Mouse (Mus musculus): ENCODE results near the gene 9930022D16Rik. TPM values are rescaled to one million over a fixed set of nuclear protein-coding genes. Genes with fewer than 3 reads are reported as not detected.

9930022D16Rik gene
- total RNA-seq, 1 experiment from 2014 or later, result 0.10 TPM

DNA sequence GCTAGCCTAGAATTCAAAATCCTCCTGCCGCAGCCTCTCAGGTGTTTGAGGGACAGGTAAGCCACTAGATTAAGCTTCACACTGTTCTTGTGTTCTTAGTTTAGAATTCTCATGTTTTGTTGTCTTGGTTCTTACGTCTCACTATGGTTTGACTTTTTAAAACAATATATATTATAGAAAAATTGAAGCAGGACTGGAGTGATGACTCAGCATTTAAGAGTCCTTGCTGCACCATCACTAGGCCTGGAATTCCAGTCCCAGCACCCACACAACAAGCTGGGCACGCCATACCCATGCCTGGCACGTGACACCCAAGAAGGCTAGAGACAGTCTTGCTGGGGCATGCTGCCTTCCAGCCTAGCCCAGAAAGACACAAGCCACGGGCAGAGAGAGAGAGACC, 7.3 kb upstream of the 9930022D16Rik start:
- no peak for ATAC-seq (replicated peaks in 1 of 2; ENCODE audit: insufficient read depth in 1 of 2, low FRiP score in 2 of 2, low TSS enrichment in 1 of 2, low read depth in 1 of 2, poor library complexity in 2 of 2, severe bottlenecking in 2 of 2)

DNA sequence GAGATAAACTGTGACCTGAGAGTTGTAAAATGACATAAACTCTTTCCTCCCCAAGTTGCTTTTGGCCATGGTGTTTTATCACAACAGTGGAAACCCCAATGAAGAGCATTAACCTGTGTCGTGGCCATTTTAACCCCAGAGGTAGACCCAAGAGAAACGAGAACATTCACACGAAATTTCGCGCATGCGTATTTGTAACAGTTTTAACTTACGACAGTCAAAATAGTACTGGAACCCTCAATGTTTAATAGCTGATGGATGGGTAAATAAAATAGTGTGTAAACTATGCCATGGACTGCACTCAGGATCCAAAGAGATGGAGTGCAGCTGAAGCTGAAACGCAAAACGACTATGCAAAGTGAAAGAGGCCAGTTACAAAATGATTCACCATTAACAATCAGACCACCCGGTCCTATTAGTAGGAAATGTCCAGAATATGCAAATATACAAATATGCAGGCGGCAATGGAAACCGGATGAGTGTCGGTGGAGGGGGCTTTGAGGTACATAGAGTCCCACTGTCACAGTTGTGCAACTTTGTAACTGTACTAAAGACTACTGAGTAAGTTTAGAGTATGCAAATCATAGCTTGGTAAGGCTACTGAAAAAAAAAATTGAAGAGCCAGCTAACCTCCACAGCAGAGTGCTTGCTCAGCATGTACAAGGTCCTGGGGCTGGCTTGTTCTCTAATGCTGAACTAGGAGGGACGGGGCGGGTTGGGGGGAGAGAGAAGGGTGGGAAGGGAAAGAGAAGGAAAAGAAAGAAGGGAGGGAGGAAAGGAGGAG, 3.3 kb upstream of the 9930022D16Rik start:
- ATAC-seq (replicated peaks in 1 of 2; ENCODE audit: insufficient read depth in 1 of 2, low FRiP score in 2 of 2, low TSS enrichment in 1 of 2, low read depth in 1 of 2, poor library complexity in 2 of 2, severe bottlenecking in 2 of 2), result no peak

DNA sequence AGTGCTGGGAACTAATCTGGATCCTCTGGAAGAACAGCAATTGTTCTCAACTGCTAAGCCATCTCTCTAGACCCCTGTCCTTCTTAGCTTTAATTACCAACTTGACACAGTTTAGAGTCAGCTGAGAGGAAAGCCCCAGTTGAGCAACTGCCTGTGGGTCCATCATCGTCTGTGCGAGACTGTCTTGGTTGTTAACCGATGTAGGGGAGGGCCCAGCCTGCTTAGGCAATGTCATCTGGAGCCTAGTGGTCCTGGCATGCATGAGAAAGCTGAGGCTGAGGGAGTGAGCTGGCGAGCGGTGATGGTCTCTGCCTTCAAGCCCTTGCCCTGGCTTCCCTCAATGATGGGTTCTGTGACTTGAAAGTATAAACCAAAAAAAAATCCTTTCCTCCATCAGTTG, 1.1 kb downstream of the 9930022D16Rik start:
- ATAC-seq (replicated peaks in 1 of 2; ENCODE audit: insufficient read depth in 1 of 2, low FRiP score in 2 of 2, low TSS enrichment in 1 of 2, low read depth in 1 of 2, poor library complexity in 2 of 2, severe bottlenecking in 2 of 2), result no peak

DNA sequence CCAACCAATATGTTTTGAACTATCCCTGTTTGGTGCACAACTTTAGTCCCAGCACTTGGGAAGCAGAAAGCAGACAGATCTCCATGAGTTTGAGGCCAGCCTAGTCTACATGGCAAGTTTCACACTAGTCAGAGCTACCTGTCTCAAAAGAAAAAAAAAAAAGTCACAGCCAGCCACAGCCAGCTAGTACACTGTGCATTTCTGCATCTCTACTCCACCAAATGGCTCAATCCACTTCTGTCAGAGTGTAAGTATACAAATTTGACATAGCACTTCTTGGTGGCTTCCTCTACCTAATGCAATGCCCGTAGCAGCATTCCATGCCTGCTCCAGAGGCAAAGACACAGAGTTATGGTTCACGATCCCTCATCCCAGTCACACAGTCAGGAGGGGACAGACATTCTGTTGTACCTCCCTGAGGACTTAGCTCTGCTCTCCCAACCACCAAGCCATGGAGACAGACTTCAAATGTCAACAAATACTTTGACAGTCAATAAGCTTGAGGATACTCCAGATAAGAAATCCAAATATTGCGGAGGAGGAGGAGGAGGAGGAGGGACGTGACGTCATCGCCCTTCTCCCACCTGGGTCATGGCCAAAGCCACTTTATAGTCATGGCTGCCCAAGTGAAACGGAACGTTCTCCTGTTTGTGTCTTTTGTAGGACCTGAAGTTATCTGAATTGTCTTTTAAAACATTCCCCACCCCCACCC, 3.1 kb downstream of the 9930022D16Rik start:
- ATAC-seq (replicated peaks in 1 of 2; ENCODE audit: insufficient read depth in 1 of 2, low FRiP score in 2 of 2, low TSS enrichment in 1 of 2, low read depth in 1 of 2, poor library complexity in 2 of 2, severe bottlenecking in 2 of 2), result no peak

DNA sequence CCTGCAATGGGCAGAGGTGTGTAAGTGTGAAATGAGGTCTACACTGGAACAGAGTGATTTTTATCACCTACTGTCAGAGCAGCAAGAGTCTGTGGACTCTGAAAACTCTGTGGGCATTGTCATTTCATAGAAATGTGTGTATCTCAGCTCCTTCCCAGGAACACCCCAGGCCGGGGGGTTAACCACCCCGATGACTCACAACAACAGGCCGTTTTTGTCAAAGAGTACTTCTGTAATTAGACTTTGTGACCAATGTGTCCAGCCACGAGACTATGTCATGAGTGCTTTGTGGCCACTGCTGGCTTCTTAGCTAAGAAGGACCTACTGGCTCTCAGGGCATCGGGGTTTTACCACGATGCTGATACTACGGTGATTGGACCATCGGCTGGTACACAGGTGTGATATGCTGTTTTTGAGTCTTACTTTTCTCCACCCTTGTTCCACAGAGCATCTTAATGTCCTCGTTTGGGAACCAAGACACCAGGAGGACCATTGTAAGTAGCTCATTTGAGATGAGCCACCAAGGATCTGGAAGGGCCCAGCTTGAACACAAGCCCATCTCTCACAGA, 3.8 kb downstream of the 9930022D16Rik start:
- no peak for ATAC-seq (replicated peaks in 1 of 2; ENCODE audit: insufficient read depth in 1 of 2, low FRiP score in 2 of 2, low TSS enrichment in 1 of 2, low read depth in 1 of 2, poor library complexity in 2 of 2, severe bottlenecking in 2 of 2)

DNA sequence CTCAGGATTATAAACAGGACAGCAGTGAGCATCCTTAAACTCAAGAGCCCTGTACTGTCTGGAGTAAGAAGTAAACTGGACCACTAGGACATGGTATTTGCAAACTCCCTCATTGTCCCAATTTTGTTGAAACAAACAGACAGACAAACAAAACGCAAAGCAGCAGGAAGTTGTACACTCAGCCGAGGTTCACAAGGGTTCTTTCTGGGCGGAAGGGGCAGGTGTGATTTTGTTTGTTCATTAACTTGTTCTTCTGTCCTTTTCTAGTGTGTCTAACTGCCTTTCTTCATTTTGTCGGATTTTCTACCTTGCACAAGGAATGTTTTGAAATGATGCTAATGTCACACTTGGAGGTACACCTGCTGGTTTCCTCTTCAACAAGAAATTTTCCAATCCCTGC, 5.7 kb downstream of the 9930022D16Rik start:
- no peak for ATAC-seq (replicated peaks in 1 of 2; ENCODE audit: insufficient read depth in 1 of 2, low FRiP score in 2 of 2, low TSS enrichment in 1 of 2, low read depth in 1 of 2, poor library complexity in 2 of 2, severe bottlenecking in 2 of 2)

DNA sequence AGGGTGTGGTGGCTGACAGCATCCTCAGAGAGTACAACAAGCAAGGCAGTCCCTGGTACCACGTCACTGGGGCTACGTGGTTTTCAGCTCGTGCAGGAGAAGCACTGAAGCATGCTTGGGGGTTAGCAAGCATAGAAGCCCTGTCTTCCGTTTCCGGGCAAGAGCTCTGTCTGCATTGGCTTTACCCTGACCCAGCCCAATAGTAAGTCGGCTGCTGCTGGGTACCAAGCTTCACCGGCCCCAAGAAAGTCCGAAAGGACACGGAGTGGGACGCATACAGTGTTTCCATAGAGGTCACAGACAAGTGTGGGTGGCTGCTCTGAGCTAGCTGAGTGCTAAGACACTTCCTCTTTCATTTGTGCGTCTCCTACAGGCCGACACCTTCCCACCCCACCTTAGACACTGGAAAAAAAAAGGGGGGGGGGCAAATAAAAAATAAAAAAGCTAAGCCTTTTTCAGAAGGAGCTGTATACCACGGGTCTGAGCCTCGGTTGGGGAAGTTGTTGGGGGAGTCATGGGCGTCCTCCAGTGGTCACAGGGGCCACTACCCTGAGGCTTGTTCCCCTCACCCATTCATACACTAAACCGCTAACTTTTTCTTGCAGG, 6.3 kb downstream of the 9930022D16Rik start:
- peak; percentile 82 to 85 for ATAC-seq (replicated peaks in 1 of 2; ENCODE audit: insufficient read depth in 1 of 2, low FRiP score in 2 of 2, low TSS enrichment in 1 of 2, low read depth in 1 of 2, poor library complexity in 2 of 2, severe bottlenecking in 2 of 2)

DNA sequence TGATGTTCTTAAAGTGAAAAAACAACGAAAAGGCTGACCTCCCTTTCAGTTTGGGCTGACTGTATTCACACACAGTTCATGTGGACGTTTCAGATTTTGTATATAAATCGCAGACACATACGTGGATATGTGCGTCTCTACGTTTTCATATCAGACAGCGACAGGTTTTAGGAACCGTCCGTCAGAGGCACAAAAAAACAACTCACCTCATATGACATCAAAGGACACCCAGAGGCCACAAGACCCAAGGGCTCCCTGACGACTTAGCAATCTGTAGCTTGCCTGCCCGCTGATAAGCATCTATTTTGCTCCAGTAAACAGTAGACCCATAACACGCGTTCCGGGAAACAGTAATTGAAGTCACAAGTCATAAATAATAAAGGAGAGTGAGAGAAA, 6.8 kb downstream of the 9930022D16Rik start:
- peak in 1 of 2 experiments; percentile 12; a peak in 1 of 4 replicates for ATAC-seq (replicated peaks in 1 of 2; ENCODE audit: insufficient read depth in 1 of 2, low FRiP score in 2 of 2, low TSS enrichment in 1 of 2, low read depth in 1 of 2, poor library complexity in 2 of 2, severe bottlenecking in 2 of 2)

DNA sequence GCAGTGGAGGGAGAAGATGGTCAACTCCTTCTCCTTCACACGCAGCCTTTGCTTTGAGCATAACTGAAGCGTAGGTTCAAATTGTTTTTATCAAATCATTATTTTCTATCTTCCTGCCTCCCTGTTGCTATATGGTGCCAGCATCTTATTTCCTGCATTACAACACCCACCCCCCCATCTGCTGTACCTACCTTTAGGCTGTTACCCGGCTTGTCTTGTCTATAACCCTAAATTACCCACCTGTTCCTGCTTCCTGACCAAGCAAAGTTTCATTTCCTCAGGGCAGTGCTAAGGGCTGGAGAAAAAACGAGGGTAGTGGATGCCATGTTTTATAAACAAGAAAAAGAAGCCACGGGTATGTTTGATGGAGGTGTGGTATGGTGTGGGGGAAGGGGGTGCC, 7.5 kb downstream of the 9930022D16Rik start:
- ATAC-seq (replicated peaks in 1 of 2; ENCODE audit: insufficient read depth in 1 of 2, low FRiP score in 2 of 2, low TSS enrichment in 1 of 2, low read depth in 1 of 2, poor library complexity in 2 of 2, severe bottlenecking in 2 of 2), result no peak

DNA sequence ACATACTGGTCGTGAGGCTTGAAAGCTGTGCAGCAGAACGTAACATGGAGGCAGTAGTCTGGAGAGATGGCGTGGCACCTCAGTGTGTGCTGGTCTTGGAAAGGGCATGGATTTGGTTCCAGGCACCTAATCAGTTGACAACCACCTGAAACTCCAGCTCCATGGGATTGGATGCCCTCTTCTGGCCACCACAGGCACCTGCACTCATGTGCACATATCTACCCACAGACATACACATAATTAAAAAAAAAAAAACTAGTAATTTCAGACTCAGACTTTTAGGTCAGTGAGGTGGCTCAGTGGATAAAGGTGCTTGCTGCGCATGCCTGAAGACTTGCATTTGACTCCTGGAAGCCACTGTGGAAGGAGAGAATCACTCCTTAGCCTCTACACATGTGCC, 8.5 kb downstream of the 9930022D16Rik start:
- no peak for ATAC-seq (replicated peaks in 1 of 2; ENCODE audit: insufficient read depth in 1 of 2, low FRiP score in 2 of 2, low TSS enrichment in 1 of 2, low read depth in 1 of 2, poor library complexity in 2 of 2, severe bottlenecking in 2 of 2)

DNA sequence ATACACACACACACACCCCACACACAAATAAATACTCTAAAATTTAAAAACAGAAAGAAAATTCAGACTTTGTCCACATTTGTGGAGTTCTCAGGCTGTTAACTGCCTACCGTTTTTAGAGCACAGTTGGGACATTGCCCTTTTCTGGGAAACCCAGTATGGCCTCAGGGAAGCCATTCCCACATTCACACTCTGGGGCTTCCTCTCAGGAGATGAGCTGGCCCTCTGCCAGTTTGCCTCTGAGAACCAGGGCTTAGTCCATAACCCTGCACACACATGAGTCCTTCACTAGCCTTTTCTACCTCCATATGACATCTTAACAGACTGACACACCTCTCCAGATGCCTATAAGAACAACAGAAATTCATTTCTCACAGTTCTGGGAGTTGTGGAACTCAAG, 9.6 kb downstream of the 9930022D16Rik start:
- ATAC-seq (replicated peaks in 1 of 2; ENCODE audit: insufficient read depth in 1 of 2, low FRiP score in 2 of 2, low TSS enrichment in 1 of 2, low read depth in 1 of 2, poor library complexity in 2 of 2, severe bottlenecking in 2 of 2), result no peak

DNA sequence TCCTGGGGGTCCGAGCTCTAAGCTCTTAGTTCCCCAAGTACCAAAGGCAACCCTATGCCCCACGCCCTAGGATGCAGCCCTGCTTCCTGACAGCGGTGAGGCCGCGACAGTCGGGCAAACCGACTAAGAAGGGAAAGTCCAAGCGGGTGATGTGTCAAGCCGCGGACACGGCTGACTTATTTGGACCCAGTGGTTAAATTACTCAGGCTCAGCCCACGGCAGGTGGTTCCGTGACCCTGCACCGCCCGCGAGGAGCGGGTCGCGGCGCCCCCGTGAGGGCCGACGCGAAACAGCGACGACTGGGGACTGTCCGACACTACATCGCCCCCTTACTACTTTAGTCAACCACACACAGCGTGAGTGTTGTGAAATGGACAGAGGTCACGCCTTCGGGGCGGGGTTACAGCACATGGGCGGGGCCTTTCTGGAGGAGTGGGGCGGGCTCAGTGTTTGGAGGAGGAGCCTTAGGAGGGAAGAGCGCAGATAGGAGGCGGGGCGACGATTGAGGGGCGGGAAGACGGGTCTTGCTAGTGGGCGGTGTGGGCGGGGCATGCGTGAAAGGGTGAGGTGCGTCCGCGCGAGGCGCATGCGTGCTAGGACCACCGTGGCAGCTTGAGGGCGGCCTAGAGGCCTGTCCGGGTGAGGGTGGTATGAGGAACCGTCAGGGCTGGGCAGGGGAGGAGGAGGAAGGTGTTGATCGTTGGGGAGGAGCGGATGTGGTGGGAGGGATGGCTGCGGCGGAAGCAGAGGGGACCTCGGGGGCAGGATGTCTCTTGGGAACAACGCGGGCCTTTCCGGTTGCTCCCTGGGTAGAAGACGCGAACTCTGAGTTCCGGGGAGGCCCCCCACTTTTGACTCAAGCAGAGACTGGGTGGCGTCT, 11.9 kb downstream of the 9930022D16Rik start, which contains the start of gene Amz2:
Gene Amz2, plus strand, starts transcription at position 555 of the 880 bp plus-strand sequence.
- peak; percentile 87 for ATAC-seq (replicated peaks in 1 of 2; ENCODE audit: insufficient read depth in 1 of 2, low FRiP score in 2 of 2, low TSS enrichment in 1 of 2, low read depth in 1 of 2, poor library complexity in 2 of 2, severe bottlenecking in 2 of 2)

DNA sequence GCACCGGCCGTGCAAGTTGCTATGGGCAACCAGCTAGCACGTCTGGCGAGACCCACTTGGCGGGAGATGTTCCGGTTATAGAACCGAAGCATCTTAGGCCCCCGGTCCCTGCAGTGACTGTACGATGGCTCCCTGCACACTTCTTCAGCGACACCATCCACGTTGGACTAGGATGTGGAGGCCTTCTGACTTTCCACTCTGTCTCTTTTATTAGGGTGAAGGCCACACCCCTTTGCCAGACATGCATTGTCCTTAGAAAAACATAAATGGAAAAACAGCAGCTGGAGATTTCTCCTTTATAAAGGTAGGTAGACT, 12.5 kb downstream of the 9930022D16Rik start:
- no peak for ATAC-seq (replicated peaks in 1 of 2; ENCODE audit: insufficient read depth in 1 of 2, low FRiP score in 2 of 2, low TSS enrichment in 1 of 2, low read depth in 1 of 2, poor library complexity in 2 of 2, severe bottlenecking in 2 of 2)

DNA sequence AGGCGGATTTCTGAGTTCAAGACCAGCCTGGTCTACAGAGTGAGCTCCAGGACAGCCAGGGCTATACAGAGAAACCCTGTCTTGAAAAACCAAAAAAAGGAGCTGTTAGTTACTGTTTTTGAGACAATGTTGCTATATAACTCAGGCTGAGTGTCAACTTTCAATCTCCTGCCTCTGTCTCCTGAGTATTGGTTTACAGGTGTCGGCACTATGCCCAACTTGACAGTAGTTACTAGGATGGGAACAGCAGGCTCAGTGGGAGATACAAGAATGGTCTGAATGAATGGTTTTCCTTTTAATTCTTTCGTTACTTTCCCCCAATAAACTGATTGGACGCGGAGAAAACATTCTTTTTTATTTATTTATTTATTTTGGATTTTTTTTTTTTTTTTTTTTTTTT, 13.6 kb downstream of the 9930022D16Rik start:
- no peak for ATAC-seq (replicated peaks in 1 of 2; ENCODE audit: insufficient read depth in 1 of 2, low FRiP score in 2 of 2, low TSS enrichment in 1 of 2, low read depth in 1 of 2, poor library complexity in 2 of 2, severe bottlenecking in 2 of 2)

DNA sequence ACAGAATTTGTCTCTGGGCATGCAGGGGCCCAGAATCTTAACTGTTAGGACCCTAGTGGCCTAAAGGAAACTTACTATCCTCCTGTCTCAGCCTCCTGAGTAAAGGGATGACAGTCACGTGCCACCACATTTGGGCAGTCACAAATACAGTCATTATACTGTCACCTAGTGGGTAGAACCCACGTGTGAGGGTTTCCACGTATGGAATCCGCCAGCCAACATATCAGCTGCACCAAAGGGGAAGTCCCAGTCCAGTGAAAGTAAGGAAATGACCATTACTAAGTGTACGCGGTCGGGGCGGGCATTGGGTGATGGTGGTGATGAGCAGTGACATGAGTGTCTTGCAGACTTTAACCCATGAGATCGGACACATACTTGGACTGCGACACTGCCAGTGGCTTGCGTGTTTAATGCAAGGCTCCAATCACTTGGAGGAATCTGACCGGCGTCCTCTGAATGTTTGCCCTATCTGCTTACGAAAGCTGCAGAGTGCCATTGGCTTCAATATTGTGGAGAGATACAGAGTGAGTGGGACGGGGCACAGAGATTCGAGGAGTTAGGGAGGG, 20.6 kb downstream of the 9930022D16Rik start:
- no peak for ATAC-seq (replicated peaks in 1 of 2; ENCODE audit: insufficient read depth in 1 of 2, low FRiP score in 2 of 2, low TSS enrichment in 1 of 2, low read depth in 1 of 2, poor library complexity in 2 of 2, severe bottlenecking in 2 of 2)

DNA sequence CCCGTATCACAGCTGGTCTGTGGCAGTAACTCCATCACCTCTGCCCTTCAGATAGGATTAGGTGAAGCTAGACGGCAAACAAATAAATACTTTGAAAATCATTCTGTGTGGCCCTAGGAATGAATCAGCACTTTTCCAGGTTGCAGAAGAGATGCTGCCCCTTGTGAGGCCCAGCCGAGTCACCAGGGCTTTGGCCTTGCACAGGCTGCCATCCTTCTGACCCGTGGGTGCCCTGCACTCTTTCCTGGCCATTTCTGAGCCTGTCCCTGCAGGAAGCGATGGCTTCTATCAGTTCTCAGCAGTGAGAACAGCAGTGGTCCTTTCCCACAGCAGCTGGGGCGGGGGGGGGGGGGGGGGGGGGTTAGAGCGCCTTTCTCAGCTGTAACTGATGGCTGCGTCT, 23.2 kb downstream of the 9930022D16Rik start:
- no peak for ATAC-seq (replicated peaks in 1 of 2; ENCODE audit: insufficient read depth in 1 of 2, low FRiP score in 2 of 2, low TSS enrichment in 1 of 2, low read depth in 1 of 2, poor library complexity in 2 of 2, severe bottlenecking in 2 of 2)

DNA sequence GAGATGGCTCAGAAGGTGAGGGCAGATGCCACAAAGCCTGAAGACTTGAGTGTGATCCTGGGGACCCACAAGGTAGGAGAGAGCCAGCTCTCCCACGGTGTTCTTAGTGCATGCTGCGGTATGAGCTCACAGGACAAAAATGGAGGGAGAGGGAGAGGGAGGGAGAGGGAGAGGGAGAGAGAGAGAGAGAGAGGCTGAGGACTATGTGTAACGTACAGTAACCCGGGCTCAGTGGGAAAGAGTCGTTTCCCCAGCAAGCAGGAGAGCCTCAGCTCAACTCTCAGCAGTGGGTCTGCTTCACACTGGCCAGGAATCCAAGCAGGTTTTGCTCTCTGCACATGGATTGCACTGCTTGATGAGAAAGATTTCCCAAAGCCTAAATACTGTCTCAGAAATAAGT, 25.5 kb downstream of the 9930022D16Rik start:
- ATAC-seq (replicated peaks in 1 of 2; ENCODE audit: insufficient read depth in 1 of 2, low FRiP score in 2 of 2, low TSS enrichment in 1 of 2, low read depth in 1 of 2, poor library complexity in 2 of 2, severe bottlenecking in 2 of 2), result no peak

All from hematopoietic stem cell, adult 5-6 weeks (primary cell).